Mouse (Mus musculus) kidney, adult 18-20 months (tissue): Measurements from ENCODE around the gene Prdm16.

ENCODE experiments used
- DNase-seq: peaks from one replicate; pipeline ENCODE4 v3.0.0; 2021

Gene Prdm16

GRCm38 (mm10) chr4:154472569-154472968 is 164.1 kb downstream of the Prdm16 start:
- DNase-seq, result no peak

GRCm38 (mm10) chr4:154471447-154472101 is 165.1 kb downstream of the Prdm16 start:
- DNase-seq, result no peak

- DNase-seq, result no peak
These were observed 170.4 kb downstream of the Prdm16 start for GRCm38 (mm10) chr4:154466305-154466704.

- DNase-seq, result no peak
These were observed 171.6 kb downstream of the Prdm16 start for GRCm38 (mm10) chr4:154465123-154465522.

- DNase-seq, result no peak
These were observed 176.7 kb downstream of the Prdm16 start for GRCm38 (mm10) chr4:154460021-154460420.

GRCm38 (mm10) chr4:154457756-154458155 is 178.9 kb downstream of the Prdm16 start:
- no peak for DNase-seq

- DNase-seq, result no peak
These were observed 180.3 kb downstream of the Prdm16 start for GRCm38 (mm10) chr4:154456265-154456822.

- peak; percentile 59 for DNase-seq
These were observed 186.2 kb downstream of the Prdm16 start for GRCm38 (mm10) chr4:154450441-154450840.

GRCm38 (mm10) chr4:154450036-154450435 is 186.6 kb downstream of the Prdm16 start:
- DNase-seq, result peak; percentile 41

- DNase-seq, result peak; percentile 71
These were observed 187.3 kb downstream of the Prdm16 start for GRCm38 (mm10) chr4:154449343-154449742.

- DNase-seq, result no peak
These were observed 191.0 kb downstream of the Prdm16 start for GRCm38 (mm10) chr4:154445721-154446120.

GRCm38 (mm10) chr4:154442645-154443304 is 193.9 kb downstream of the Prdm16 start:
- no peak for DNase-seq

GRCm38 (mm10) chr4:154439455-154440052 is 197.1 kb downstream of the Prdm16 start:
- no peak for DNase-seq

- no peak for DNase-seq
These were observed 198.1 kb downstream of the Prdm16 start for GRCm38 (mm10) chr4:154438610-154439009.

- DNase-seq, result peak; percentile 36
These were observed 206.9 kb downstream of the Prdm16 start for GRCm38 (mm10) chr4:154429770-154430169.

GRCm38 (mm10) chr4:154426901-154427300 is 209.8 kb downstream of the Prdm16 start:
- DNase-seq, result no peak

GRCm38 (mm10) chr4:154425284-154425683 is 211.4 kb downstream of the Prdm16 start:
- DNase-seq, result no peak

- DNase-seq, result no peak
These were observed 212.0 kb downstream of the Prdm16 start for GRCm38 (mm10) chr4:154424681-154425080.

GRCm38 (mm10) chr4:154422431-154422913 is 214.2 kb downstream of the Prdm16 start:
- no peak for DNase-seq

- DNase-seq, result no peak
These were observed 215.9 kb downstream of the Prdm16 start for GRCm38 (mm10) chr4:154420749-154421148.

GRCm38 (mm10) chr4:154419766-154420165 is 216.9 kb downstream of the Prdm16 start:
- DNase-seq, result no peak

GRCm38 (mm10) chr4:154418993-154419392 is 217.7 kb downstream of the Prdm16 start:
- DNase-seq, result no peak

GRCm38 (mm10) chr4:154418327-154418744 is 218.3 kb downstream of the Prdm16 start:
- no peak for DNase-seq

- DNase-seq, result no peak
These were observed 219.9 kb downstream of the Prdm16 start for GRCm38 (mm10) chr4:154416728-154417127.
